Mouse (Mus musculus) layer of hippocampus, postnatal 10 days (tissue): Measurements from ENCODE around the gene Hdgfl1. TPM values are rescaled to one million over a fixed set of nuclear protein-coding genes. Genes with fewer than 3 reads are reported as not detected.

ENCODE experiments used
- DNase-seq, 2 experiments: peaks; one replicate each; pipeline ENCODE4 v3.0.0; 2021; ENCODE audit warnings: low spot score in 2 of 2
- long read RNA-seq: library from polyadenylated mRNA; stranded (forward); transcript quantifications from one replicate; pipeline ENCODE4 v2.0.0, GENCODE M21; 2023
- total RNA-seq, 2 experiments: library from RNA; stranded (reverse); gene quantifications; 2 replicates each; pipeline ENCODE4 v1.2.3; 2021

Gene Hdgfl1
- not detected for total RNA-seq
- long read RNA-seq, result 0 reads

DNA sequence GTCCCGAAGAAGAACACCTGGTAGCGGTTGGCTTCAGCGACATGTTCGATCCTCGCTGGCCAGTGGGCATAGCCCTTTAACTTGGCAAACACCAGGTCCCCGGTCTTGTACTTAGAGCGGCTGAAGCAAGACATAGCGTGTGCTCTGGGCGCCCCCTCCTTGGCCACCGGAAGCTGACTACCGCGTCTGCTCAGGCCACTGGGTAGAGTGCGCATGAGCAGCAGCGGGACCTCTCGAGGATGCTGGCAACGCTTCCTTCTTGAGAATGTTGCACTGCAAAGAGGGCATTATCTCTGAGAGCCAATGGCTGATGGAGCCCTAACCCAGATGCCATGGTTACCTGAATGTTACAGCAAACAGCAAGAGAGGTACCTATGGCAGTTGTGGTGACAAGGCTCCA is at the start of gene Hdgfl1:
Gene Hdgfl1, minus strand, starts transcription at position 211 of the 400 bp plus-strand sequence.
- no peak for DNase-seq

DNA sequence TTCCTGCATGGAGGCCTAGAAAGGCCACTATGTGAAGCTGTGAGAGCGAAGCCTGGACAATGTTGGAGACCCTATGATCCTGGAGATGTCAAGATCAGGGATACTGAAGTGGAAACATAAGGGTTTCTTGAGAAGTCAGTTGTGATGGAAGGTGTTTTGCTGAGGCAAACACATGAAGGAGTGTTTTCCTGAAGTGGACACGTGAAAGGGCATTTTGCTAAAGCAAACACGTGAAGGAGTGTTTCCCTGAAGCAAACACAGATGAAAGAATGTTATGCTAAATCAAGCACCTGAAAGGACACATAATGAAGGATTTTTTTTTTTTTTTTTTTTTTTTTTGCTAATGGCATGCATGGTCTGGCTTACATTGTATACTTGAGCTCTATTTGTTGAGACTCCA is 25.5 kb upstream of the Hdgfl1 start:
- no peak for DNase-seq

DNA sequence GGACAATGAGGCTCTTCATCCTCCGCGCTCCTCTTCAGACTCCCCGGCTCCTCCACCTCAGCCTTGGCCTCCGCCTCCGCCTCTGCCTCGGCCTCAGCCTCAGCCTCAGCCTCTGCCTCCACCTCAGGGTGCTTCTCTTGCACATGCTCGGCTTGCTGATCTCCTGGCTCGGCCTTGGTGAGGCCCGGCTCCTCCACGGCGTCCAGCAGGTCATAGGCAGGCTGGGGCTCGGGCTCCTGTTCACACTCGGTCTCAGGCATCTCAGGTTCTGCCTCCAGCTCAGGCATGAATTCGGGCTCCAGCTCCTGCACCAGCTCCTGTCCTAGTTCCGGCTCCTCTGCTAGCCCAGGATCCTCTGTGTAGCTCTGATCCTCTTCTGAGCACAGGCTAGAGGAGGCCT is 541 bp downstream of the Hdgfl1 start:
- no peak for DNase-seq

DNA sequence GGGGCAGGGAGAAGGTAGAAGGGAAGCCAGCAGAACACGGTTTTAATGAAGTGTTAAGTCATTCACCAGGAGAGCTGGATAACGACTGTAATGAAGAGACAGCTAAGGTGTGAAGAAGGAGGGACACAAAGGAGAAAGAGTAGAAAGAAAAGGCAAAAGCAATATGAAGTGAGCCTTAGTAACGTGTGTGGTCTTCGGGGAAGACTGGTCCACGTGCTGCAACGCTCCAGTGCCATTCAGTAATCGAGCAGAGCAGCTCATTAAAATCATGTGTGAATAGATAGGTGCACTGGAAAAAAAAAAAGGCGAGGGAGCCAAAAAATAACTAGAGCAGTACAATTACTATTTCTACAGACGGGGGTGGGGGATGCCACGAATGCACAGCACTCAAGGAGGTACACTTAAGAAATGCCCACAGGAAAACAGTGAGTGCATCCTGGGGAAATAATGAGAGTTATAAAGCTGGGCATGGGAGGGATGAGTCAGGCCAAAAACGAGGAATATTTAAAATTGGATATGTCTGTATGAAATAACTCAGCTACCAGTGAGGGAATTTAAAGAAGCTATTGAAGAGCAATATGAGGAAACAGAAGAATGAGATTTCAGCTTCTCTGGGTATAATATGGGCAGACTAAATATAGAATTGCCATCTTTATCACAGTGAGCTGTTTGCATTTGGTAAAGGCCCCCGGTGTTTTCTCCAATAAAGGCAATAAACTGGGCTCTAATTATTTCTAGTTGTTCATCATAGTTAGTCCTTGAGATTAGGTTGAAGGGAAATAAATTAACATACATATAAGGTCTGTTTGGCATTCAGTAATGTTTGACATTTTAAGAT is 7.8 kb downstream of the Hdgfl1 start:
- no peak for DNase-seq

DNA sequence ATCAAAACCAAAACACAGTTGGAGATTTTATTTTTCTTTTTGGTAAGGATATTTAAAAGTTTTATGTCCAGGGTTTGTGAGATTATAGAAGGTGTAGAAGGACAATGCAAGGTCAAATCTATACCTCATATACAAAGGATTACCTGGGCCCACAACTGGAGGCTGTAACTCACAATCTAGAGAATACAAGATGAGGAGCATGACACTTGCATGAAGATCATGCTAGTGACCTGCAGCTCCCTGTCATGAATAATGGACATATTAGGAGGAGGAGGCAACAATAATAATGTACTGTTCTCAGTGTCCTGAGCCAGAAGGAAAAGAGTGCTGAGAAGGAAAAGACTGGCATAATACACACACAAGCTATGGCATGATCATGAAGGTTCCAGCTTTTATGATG is 17.1 kb downstream of the Hdgfl1 start:
- no peak for DNase-seq

DNA sequence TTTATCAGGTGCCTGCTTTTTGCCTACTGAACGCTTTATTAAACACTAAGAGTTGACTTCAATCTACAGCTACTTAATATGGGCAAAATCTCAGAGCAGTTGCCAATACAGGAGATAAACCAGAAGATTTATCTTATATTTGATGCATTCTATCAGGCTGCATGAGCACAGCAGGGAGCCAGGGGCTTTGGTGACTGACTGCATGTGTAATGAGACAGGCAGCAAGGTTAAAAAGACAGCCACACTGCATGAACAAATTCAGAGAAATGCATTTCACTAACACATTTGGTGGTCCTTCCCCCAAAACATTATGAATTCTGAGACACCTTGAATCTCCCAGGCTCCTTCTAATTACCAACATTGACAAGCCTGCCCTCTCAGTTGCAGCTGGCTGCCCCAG is 17.6 kb downstream of the Hdgfl1 start:
- DNase-seq, result no peak

DNA sequence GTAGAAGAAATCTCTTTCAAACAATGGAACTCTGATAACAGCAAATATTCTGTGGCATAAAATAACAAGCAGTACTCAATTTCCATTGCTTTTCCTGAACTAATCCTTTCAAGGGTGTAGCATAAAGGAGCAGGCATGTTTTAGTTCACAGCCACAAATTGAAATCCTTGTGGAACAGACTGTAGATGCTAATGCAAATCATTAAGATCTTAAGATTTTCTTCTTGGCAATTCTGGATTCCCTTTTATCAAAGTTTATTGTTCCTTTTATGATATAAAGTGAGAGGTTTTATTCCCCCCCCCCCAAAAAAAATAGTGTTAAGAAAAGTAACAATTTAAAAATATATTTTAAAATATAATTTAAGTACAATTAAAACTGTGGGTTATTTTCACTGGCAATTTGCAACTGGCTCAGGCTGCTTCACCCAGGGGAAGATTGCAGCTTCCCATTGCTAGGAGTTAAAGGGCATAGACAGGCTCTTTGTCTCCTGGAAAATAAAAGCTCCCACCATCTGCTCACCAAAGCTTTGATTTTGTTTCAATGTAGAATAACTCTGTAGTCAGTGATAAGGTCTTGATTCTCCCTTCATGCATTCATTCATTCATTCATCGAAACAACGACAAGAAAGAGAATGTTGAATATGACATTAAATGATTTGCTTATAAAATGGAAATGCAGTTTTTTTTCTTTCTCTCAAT is 24.1 kb downstream of the Hdgfl1 start:
- no peak for DNase-seq

DNA sequence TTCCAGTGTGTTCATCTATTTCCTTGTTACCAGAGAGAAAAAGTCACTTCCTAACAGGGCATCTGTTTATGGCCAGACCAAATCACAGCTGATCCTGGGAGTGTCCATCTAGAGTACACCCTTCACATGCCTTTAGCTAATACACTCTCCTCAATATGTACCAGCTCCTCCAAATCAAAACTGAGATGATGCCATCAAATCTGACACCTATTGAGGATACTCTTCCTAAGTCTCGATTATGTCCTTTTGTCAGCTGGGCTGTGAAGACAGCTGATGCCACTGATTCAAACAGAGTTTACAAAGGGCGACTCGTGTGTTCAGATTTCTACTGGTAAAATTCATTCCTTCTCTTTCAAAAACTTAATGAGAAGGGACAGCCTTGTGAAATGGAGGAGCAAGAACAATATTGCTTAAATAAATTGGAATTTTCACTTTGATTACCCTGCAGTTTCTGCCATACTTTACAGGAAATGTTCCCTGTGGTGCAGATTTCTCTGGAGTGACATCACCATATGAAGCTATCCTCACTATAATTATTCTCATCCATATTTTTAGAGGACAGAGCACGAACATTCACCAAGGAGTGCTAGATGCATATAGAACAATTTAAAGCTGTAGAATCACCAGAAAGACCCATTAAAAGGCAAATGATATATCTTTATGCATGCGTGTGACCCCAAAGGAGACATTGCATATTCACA is 24.8 kb downstream of the Hdgfl1 start:
- DNase-seq, result no peak

DNA sequence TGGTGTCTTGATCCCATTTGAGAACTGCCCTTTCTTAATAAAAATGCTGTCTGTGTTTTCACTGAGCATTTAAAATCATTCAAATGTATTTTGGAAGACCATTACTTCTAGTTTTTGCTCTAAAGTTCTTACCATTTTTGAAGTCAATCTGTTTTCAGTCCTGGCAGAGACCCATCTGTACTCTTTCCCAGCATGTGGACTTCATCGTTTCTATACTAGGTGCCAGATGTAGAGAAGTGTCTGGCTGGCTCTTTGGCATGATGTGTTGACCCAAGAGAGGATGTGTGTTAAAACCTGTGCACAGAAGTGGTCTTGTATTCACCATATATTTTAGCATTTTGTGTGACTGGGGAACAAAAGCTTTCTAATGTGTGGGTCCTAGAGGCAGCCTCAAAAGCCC is 25.9 kb downstream of the Hdgfl1 start:
- no peak for DNase-seq

DNA sequence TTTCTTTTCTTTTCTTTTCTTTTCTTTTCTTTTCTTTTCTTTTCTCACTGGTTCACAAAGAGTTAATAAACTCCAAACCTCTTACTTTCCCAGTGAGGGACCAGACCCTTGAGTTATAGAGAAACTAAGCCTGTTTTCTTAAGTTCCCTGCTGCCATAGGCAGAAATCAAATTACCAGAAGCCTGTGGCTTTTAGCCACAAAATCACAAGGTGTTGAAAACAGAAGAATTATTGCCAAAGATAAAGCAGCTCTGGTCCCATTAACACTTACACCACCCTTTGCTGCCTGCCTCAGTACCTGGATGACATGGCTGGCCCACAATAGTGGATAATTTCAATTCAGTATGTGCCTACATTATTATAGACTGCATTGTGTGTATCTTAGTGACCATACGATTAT is 35.0 kb downstream of the Hdgfl1 start:
- no peak for DNase-seq

DNA sequence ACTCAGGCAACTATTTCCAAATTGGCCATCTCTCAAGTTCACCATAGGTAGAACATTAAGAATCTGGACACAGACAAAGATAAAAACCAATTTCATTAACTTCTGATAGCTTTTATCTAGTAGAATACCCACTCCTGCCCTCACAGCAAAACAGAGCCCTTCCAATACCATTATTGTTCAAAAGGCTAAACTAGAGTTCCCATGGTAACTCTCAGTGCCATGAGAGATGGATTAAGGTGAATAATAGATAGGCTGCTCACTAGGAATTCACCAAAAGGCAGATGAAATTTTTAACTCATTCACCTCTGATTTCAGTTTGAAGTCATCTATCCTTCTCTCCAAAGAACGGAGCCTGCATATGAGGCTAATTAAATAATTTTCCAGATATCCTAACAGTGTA is 45.7 kb downstream of the Hdgfl1 start:
- no peak for DNase-seq

DNA sequence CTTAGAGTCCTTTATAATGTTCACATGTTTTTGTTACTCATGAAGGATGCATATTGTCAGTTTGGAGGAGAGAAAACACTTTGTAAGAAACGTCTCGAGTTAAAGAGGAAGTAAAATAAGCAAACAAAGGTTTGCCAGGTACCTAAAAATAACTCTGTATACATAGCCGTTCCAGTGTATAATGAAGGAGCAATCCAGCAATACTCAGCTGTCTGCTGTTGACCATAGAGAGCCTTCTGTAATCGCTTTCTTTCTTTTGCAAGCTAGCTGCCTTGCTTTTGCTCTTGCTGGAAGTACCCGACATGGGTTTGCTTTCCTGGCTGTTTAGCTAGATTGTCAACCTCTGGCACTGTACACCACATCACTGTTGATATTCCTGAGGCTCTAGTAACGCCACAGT is 48.6 kb downstream of the Hdgfl1 start:
- DNase-seq, result no peak

DNA sequence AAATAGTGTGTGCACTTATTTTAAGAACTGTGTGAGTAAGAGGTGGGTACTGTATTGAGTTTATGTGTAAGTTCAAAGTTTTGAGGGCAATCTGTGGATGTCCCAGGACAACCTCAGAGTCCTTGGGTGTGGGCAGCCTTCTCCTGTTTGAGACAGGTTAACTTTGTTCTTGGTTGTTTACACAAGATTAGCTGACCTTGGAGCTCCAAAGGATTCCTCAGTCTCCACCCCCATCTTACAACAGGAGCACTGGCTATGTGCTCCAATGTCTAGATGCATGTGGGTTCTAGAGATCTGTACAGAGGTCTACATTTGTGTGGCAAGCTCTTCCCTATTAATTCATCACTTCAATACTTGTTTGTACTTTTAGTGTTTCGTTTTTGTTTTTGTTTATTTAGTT is 49.0 kb downstream of the Hdgfl1 start:
- DNase-seq, result no peak

DNA sequence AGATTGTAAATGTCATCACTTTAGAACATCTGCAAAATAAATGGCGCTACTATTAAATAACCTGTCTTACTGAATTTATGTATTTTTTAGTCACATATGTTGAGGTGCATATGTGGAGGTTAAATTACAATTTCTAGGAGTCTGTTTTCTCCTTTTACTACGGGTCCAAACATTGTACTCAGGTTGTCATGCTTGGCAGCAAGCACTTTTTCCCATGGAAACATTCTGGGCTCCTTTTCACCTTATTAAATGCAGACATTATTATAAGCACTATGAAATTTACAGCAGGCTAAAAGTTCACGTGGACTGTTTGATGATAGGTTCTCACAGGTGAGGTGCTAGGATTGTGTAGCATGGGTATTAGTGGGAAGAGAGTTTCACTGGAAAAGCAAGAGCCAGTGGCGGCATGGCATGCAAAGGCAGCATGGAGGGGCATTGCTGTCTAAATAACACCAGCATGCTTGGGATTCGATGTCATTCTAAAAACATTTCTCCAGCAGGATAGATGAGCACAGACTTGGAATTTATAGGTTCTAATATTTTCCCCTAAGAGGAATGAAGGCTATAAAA is 50.7 kb downstream of the Hdgfl1 start:
- DNase-seq, result no peak
